Mouse (Mus musculus) neural tube, embryonic 12.5 days (tissue): ENCODE data around the gene Mrpl53. TPM values are rescaled to one million over a fixed set of nuclear protein-coding genes. Genes with fewer than 3 reads are reported as not detected.
"Not testable (repeated sequence)": the region's sequence is repeated elsewhere in the genome, so short reads cannot be mapped to it uniquely, and the experiment has no call there.

ENCODE experiments used
- ATAC-seq: fragments of 200-750 bp; cut with Nextera tagmentation; 2 replicates; pipeline ENCODE4 v1.8.0; 2017; ENCODE audit warnings: low read depth, mild to moderate bottlenecking, moderate TSS enrichment, moderate library complexity; ENCODE audit not compliant: low FRiP score
- H3K27ac ChIP-seq: fragments of 300-500 bp; sonication (generic); 2 replicates; pipeline ENCODE4 v1.5.1; 2016
- H3K27me3 ChIP-seq: fragments of 300-500 bp; sonication (generic); replicated peaks from 2 replicates; pipeline ENCODE4 v1.6.1; 2016; ENCODE audit warnings: mild to moderate bottlenecking
- H3K36me3 ChIP-seq: fragments of 300-500 bp; sonication (generic); 2 replicates; pipeline ENCODE4 v1.6.1; 2016; ENCODE audit warnings: mild to moderate bottlenecking
- H3K4me1 ChIP-seq: fragments of 300-500 bp; sonication (generic); 2 replicates; pipeline ENCODE4 v1.6.1; 2016
- H3K4me2 ChIP-seq: fragments of 300-500 bp; sonication (generic); replicated peaks from 2 replicates; pipeline ENCODE4 v1.6.1; 2016; ENCODE audit warnings: mild to moderate bottlenecking
- H3K4me3 ChIP-seq: fragments of 300-500 bp; sonication (generic); 2 replicates; pipeline ENCODE4 v1.5.1; 2016
- H3K9ac ChIP-seq: fragments of 300-500 bp; sonication (generic); 2 replicates; pipeline ENCODE4 v1.6.1; 2016; ENCODE audit warnings: mild to moderate bottlenecking
- H3K9me3 ChIP-seq: fragments of 300-500 bp; sonication (generic); 2 replicates; pipeline ENCODE4 v1.6.1; 2016; ENCODE audit warnings: mild to moderate bottlenecking
- WGBS: fragments of 180-500 bp; shearing (Covaris S2); methylation state at CpG from one replicate; pipeline ENCODE4 v1.1.7; 2016; 5-methylcytosine and 5-hydroxymethylcytosine counted together
- polyA plus RNA-seq: library from polyadenylated mRNA; unstranded; fragments of >200 nt; fragmentation: Nextera tagmentation; extraction: Ambion mirVana; gene quantifications from 2 replicates; pipeline ENCODE4 v1.2.1, GENCODE M21; 2016

Mrpl53 gene
- polyA plus RNA-seq, 1 experiment from 2014 or later = 124 TPM

- Histone ChIP-seq H3K9me3 (no peaks in the 10 kb centered on the region), H3K4me2 (peak overlapping the region; percentile 73), H3K4me3 (no peak overlapping the region), H3K27ac (no peak overlapping the region), H3K27me3 (no peaks in the 10 kb centered on the region), H3K36me3 (peaks cover 12% of the 10 kb centered on the region), H3K4me1 (peaks cover 32% of the 10 kb centered on the region), H3K9ac (no peak overlapping the region)
- ATAC-seq = peak; percentile 15; the same call in 1 of the 2 replicates
- 52% methylated on average over 11 of the region's 11 CpGs for WGBS
These were observed 34.0 kb downstream of the Mrpl53 start for GRCm38 (mm10) chr6:83142886-83143285.

- Histone ChIP-seq H3K9ac (no peak overlapping the region), H3K36me3 (peaks cover 33% of the 10 kb centered on the region), H3K9me3 (no peaks in the 10 kb centered on the region), H3K27ac (no peak overlapping the region), H3K27me3 (no peaks in the 10 kb centered on the region), H3K4me3 (no peak overlapping the region), H3K4me2 (no peak overlapping the region), H3K4me1 (peaks cover 21% of the 10 kb centered on the region)
- WGBS = 85% methylated on average over 2 of the region's 2 CpGs
- ATAC-seq = no peak
These were observed 36.4 kb downstream of the Mrpl53 start for GRCm38 (mm10) chr6:83145209-83145608.

GRCm38 (mm10) chr6:83145805-83146204, 37.0 kb downstream of the Mrpl53 start:
- H3K4me1 ChIP-seq = peaks cover 21% of the 10 kb centered on the region
- no peak overlapping the region for H3K27ac ChIP-seq
- H3K36me3 ChIP-seq = peaks cover 39% of the 10 kb centered on the region
- no peak overlapping the region for H3K4me3 ChIP-seq
- no peak for ATAC-seq
- H3K27me3 ChIP-seq = no peaks in the 10 kb centered on the region
- H3K4me2 ChIP-seq = no peak overlapping the region
- no peaks in the 10 kb centered on the region for H3K9me3 ChIP-seq
- no peak overlapping the region for H3K9ac ChIP-seq
- WGBS = 83% methylated on average over 9 of the region's 9 CpGs

GRCm38 (mm10) chr6:83147280-83147679, 38.4 kb downstream of the Mrpl53 start:
- H3K9me3 ChIP-seq = no peaks in the 10 kb centered on the region
- no peak overlapping the region for H3K9ac ChIP-seq
- H3K27me3 ChIP-seq = no peaks in the 10 kb centered on the region
- H3K27ac ChIP-seq = no peak overlapping the region
- no peak for ATAC-seq
- no peak overlapping the region for H3K4me2 ChIP-seq
- 55% methylated on average over 7 of the region's 7 CpGs for WGBS
- H3K36me3 ChIP-seq = peaks cover 53% of the 10 kb centered on the region
- peaks cover 16% of the 10 kb centered on the region for H3K4me1 ChIP-seq
- H3K4me3 ChIP-seq = no peak overlapping the region

GRCm38 (mm10) chr6:83151721-83152120, 42.9 kb downstream of the Mrpl53 start:
- no peaks in the 10 kb centered on the region for H3K9me3 ChIP-seq
- H3K36me3 ChIP-seq = peaks cover 62% of the 10 kb centered on the region
- H3K9ac ChIP-seq = no peak overlapping the region
- no peak for ATAC-seq
- WGBS = 34% methylated on average over 8 of the region's 8 CpGs
- no peak overlapping the region for H3K4me3 ChIP-seq
- no peak overlapping the region for H3K27ac ChIP-seq
- H3K4me2 ChIP-seq = peak overlapping the region; percentile 16; the same call in 1 of the 2 replicates
- H3K4me1 ChIP-seq = peaks cover 23% of the 10 kb centered on the region
- no peaks in the 10 kb centered on the region for H3K27me3 ChIP-seq

- H3K9ac ChIP-seq = no peak overlapping the region
- H3K27ac ChIP-seq = no peak overlapping the region
- peaks cover 23% of the 10 kb centered on the region for H3K4me1 ChIP-seq
- H3K36me3 ChIP-seq = peaks cover 49% of the 10 kb centered on the region
- no peak for ATAC-seq
- no peaks in the 10 kb centered on the region for H3K27me3 ChIP-seq
- H3K4me2 ChIP-seq = no peak overlapping the region
- no peak overlapping the region for H3K4me3 ChIP-seq
- WGBS = 91% methylated on average over 12 of the region's 12 CpGs
- H3K9me3 ChIP-seq = no peaks in the 10 kb centered on the region
These were observed 44.2 kb downstream of the Mrpl53 start for GRCm38 (mm10) chr6:83153038-83153437.

- no peak overlapping the region for H3K4me2 ChIP-seq
These were observed 44.6 kb downstream of the Mrpl53 start for GRCm38 (mm10) chr6:83153485-83153884.

GRCm38 (mm10) chr6:83155552-83156238, 46.9 kb downstream of the Mrpl53 start:
- Histone ChIP-seq H3K9me3 (no peaks in the 10 kb centered on the region), H3K4me2 (peak overlapping the region; percentile 86), H3K27ac (no peak overlapping the region), H3K36me3 (peaks cover 24% of the 10 kb centered on the region), H3K4me1 (peaks cover 23% of the 10 kb centered on the region), H3K27me3 (peaks cover 8% of the 10 kb centered on the region), H3K4me3 (peak overlapping the region; percentile 58), H3K9ac (peak overlapping the region; percentile 54)
- WGBS = 7% methylated on average over 23 of the region's 23 CpGs
- peak; percentile 68 for ATAC-seq

More at GRCm38 (mm10) chr6:83153485-83153884, 44.6 kb downstream of the Mrpl53 start:
- no peaks in the 10 kb centered on the region for H3K9me3 ChIP-seq
- 74% methylated on average over 5 of the region's 5 CpGs for WGBS
- peaks cover 46% of the 10 kb centered on the region for H3K36me3 ChIP-seq
- H3K9ac ChIP-seq = no peak overlapping the region
- no peak overlapping the region for H3K4me3 ChIP-seq
- H3K4me1 ChIP-seq = peaks cover 23% of the 10 kb centered on the region
- no peaks in the 10 kb centered on the region for H3K27me3 ChIP-seq
- ATAC-seq = no peak
- no peak overlapping the region for H3K27ac ChIP-seq

- peak within 1 kb of the TSS; percentile 86 for H3K4me2 ChIP-seq
- peaks cover 23% of the 10 kb centered on the region for H3K4me1 ChIP-seq
- under 1% methylated on average over 32 of the region's 32 CpGs for WGBS
- peak within 1 kb of the TSS; percentile 54 for H3K9ac ChIP-seq
- H3K4me3 ChIP-seq = peak within 1 kb of the TSS; percentile 58
- H3K27me3 ChIP-seq = peaks cover 14% of the 10 kb centered on the region
- no peak within 1 kb of the TSS for H3K27ac ChIP-seq
- H3K36me3 ChIP-seq = peaks cover 19% of the 10 kb centered on the region
- H3K9me3 ChIP-seq = no peaks in the 10 kb centered on the region
- ATAC-seq = peak; percentile 96
These were observed 47.4 kb downstream of the Mrpl53 start, which contains the start of the genes Wdr54 and 1700003E16Rik for GRCm38 (mm10) chr6:83156259-83156684. Gene Wdr54, minus strand, starts transcription at chr6:83156397. Gene 1700003E16Rik, plus strand, starts transcription at chr6:83156404.

GRCm38 (mm10) chr6:83159456-83159855, 50.6 kb downstream of the Mrpl53 start:
- H3K9ac ChIP-seq, H3K4me2 ChIP-seq, ATAC-seq, H3K27ac ChIP-seq, H3K9me3 ChIP-seq, H3K4me3 ChIP-seq, H3K36me3 ChIP-seq: not testable (repeated sequence)
- Histone ChIP-seq H3K27me3 (peaks cover 29% of the 10 kb centered on the region), H3K4me1 (peaks cover 26% of the 10 kb centered on the region)
- 25% methylated on average over 3 of the region's 3 CpGs for WGBS
